Mouse (Mus musculus) liver, postnatal 0 days (tissue): ENCODE results near the gene Fzr1.

Source experiments
- CTCF ChIP-seq: sonication (generic); IDR thresholded peaks from 2 replicates; pipeline ENCODE4 v1.5.1; 2016; ENCODE audit warnings: antibody characterized with exemption, low read depth
- EP300 ChIP-seq: IDR thresholded peaks from 2 replicates; pipeline ENCODE4 v1.6.1; 2016; ENCODE audit warnings: antibody characterized with exemption, low read depth, mild to moderate bottlenecking

GRCm38 (mm10) chr10:81364666-81365065 lies 13.7 kb downstream of the Fzr1 start:
- TF ChIP-seq CTCF (no peak), EP300 (no peak)
